Mouse (Mus musculus) liver, embryonic 15.5 days (tissue): ENCODE data around the gene Tex22. TPM values are rescaled to one million over a fixed set of nuclear protein-coding genes. Genes with fewer than 3 reads are reported as not detected.

Experiments used
- ATAC-seq: fragments of 200-750 bp; cut with Nextera tagmentation; 2 replicates; pipeline ENCODE4 v1.8.0; 2017; ENCODE audit warnings: moderate number of reproducible peaks, mild to moderate bottlenecking, moderate library complexity; ENCODE audit not compliant: insufficient read depth
- H3K27ac ChIP-seq: fragments of 300-500 bp; sonication (generic); replicated peaks from 2 replicates; pipeline ENCODE4 v1.5.1; 2015; ENCODE audit warnings: mild to moderate bottlenecking, inconsistent platforms
- H3K27me3 ChIP-seq: fragments of 300-500 bp; sonication (generic); 2 replicates; pipeline ENCODE4 v1.6.1; 2015; ENCODE audit warnings: mild to moderate bottlenecking, inconsistent platforms
- H3K36me3 ChIP-seq: fragments of 300-500 bp; sonication (generic); replicated peaks from 2 replicates; pipeline ENCODE4 v1.6.1; 2015; ENCODE audit warnings: moderate library complexity, mild to moderate bottlenecking, inconsistent platforms
- H3K4me1 ChIP-seq: fragments of 300-500 bp; sonication (generic); replicated peaks from 2 replicates; pipeline ENCODE4 v1.6.1; 2015; ENCODE audit warnings: inconsistent platforms
- H3K4me2 ChIP-seq: fragments of 300-500 bp; sonication (generic); 2 replicates; pipeline ENCODE4 v1.6.1; 2015; ENCODE audit warnings: moderate library complexity, mild to moderate bottlenecking, inconsistent platforms
- H3K4me3 ChIP-seq: fragments of 300-500 bp; sonication (generic); replicated peaks from 2 replicates; pipeline ENCODE4 v1.5.1; 2015; ENCODE audit warnings: mild to moderate bottlenecking, inconsistent platforms
- H3K9ac ChIP-seq: fragments of 300-500 bp; sonication (generic); 2 replicates; pipeline ENCODE4 v1.6.1; 2015; ENCODE audit warnings: moderate library complexity, mild to moderate bottlenecking, inconsistent platforms
- H3K9me3 ChIP-seq: fragments of 300-500 bp; sonication (generic); replicated peaks from 2 replicates; pipeline ENCODE4 v1.6.1; 2016; ENCODE audit warnings: inconsistent platforms
- WGBS: fragments of 180-500 bp; shearing (Covaris S2); methylation state at CpG from one replicate; pipeline ENCODE4 v1.1.7; 2015; ENCODE audit warnings: mixed read lengths; ENCODE audit not compliant: insufficient replicate concordance; 5-methylcytosine and 5-hydroxymethylcytosine counted together
- polyA plus RNA-seq: library from polyadenylated mRNA; unstranded; fragments of >200 nt; fragmentation: Nextera tagmentation; extraction: Ambion mirVana; gene quantifications from 2 replicates; pipeline ENCODE4 v1.2.1, GENCODE M21; 2015

The Tex22 gene
- not detected in 2 replicates for polyA plus RNA-seq

GRCm38 (mm10) chr12:113074329-113075062 is at the start of gene Tex22:
TSS of gene Tex22 (plus strand) at chr12:113074502.
- H3K4me1 ChIP-seq = peaks cover 31% of the 10 kb centered on the region
- H3K9ac ChIP-seq = peak within 1 kb of the TSS; percentile 54
- peaks cover 18% of the 10 kb centered on the region for H3K36me3 ChIP-seq
- peak within 1 kb of the TSS; percentile 81 for H3K27ac ChIP-seq
- H3K4me2 ChIP-seq = peak within 1 kb of the TSS; percentile 93
- H3K4me3 ChIP-seq = peak within 1 kb of the TSS; percentile 60
- H3K27me3 ChIP-seq = 0 out of 2 replicates have a peak, but pooled peaks cover 5% of the 10 kb centered on the region
- no peaks in the 10 kb centered on the region for H3K9me3 ChIP-seq
- WGBS = 3% methylated on average over 32 of the region's 32 CpGs
- peak; percentile 72 for ATAC-seq

- ATAC-seq = no peak
- Histone ChIP-seq H3K4me3 (no peak overlapping the region), H3K9me3 (no peaks in the 10 kb centered on the region), H3K27me3 (no peaks in the 10 kb centered on the region), H3K36me3 (peaks cover 35% of the 10 kb centered on the region), H3K27ac (no peak overlapping the region), H3K4me1 (peaks cover 44% of the 10 kb centered on the region), H3K9ac (no peak overlapping the region), H3K4me2 (no peak overlapping the region)
- WGBS = 92% methylated on average over 1 of the region's 1 CpGs
Measured at GRCm38 (mm10) chr12:113026557-113026956, 47.7 kb upstream of the Tex22 start.

GRCm38 (mm10) chr12:113027495-113027894 is 46.8 kb upstream of the Tex22 start:
- 80% methylated on average over 2 of the region's 2 CpGs for WGBS
- no peak for ATAC-seq
- H3K27me3 ChIP-seq = no peaks in the 10 kb centered on the region
- peaks cover 53% of the 10 kb centered on the region for H3K4me1 ChIP-seq
- H3K4me3 ChIP-seq = no peak overlapping the region
- no peaks in the 10 kb centered on the region for H3K9me3 ChIP-seq
- H3K4me2 ChIP-seq = no peak overlapping the region
- peaks cover 30% of the 10 kb centered on the region for H3K36me3 ChIP-seq
- H3K27ac ChIP-seq = no peak overlapping the region
- no peak overlapping the region for H3K9ac ChIP-seq

- H3K27me3 ChIP-seq = no peaks in the 10 kb centered on the region
- H3K4me3 ChIP-seq = no peak overlapping the region
- no peak for ATAC-seq
- WGBS = 81% methylated on average over 5 of the region's 5 CpGs
- no peak overlapping the region for H3K9ac ChIP-seq
- peaks cover 55% of the 10 kb centered on the region for H3K4me1 ChIP-seq
- no peak overlapping the region for H3K4me2 ChIP-seq
- H3K36me3 ChIP-seq = peaks cover 32% of the 10 kb centered on the region
- H3K9me3 ChIP-seq = no peaks in the 10 kb centered on the region
- no peak overlapping the region for H3K27ac ChIP-seq
Measured at GRCm38 (mm10) chr12:113028067-113028466, 46.2 kb upstream of the Tex22 start.

GRCm38 (mm10) chr12:113028898-113029297 is 45.4 kb upstream of the Tex22 start:
- peaks cover 25% of the 10 kb centered on the region for H3K36me3 ChIP-seq
- no peak overlapping the region for H3K4me3 ChIP-seq
- WGBS = 81% methylated on average over 9 of the region's 9 CpGs
- no peaks in the 10 kb centered on the region for H3K27me3 ChIP-seq
- no peak for ATAC-seq
- H3K4me2 ChIP-seq = no peak overlapping the region
- no peak overlapping the region; the same call in 1 of the 2 replicates for H3K9ac ChIP-seq
- no peaks in the 10 kb centered on the region for H3K9me3 ChIP-seq
- H3K4me1 ChIP-seq = peaks cover 62% of the 10 kb centered on the region
- 0 out of 2 replicates have a peak overlapping the region, but pooled peaks have one; percentile 14 for H3K27ac ChIP-seq

GRCm38 (mm10) chr12:113030046-113030445 is 44.3 kb upstream of the Tex22 start:
- ATAC-seq = no peak
- H3K4me1 ChIP-seq = peaks cover 73% of the 10 kb centered on the region

GRCm38 (mm10) chr12:113030993-113031392 is 43.3 kb upstream of the Tex22 start:
- Histone ChIP-seq H3K4me1 (peaks cover 81% of the 10 kb centered on the region), H3K36me3 (peaks cover 17% of the 10 kb centered on the region), H3K4me3 (peak overlapping the region; percentile 12; the same call in 1 of the 2 replicates), H3K4me2 (peak overlapping the region; percentile 61), H3K27ac (peak overlapping the region; percentile 89), H3K9me3 (no peaks in the 10 kb centered on the region), H3K27me3 (no peaks in the 10 kb centered on the region), H3K9ac (peak overlapping the region; percentile 43; the same call in 1 of the 2 replicates)
- ATAC-seq = peak; percentile 93
- WGBS = 23% methylated on average over 9 of the region's 9 CpGs

More at GRCm38 (mm10) chr12:113030046-113030445, 44.3 kb upstream of the Tex22 start:
- 0 out of 2 replicates have a peak overlapping the region, but pooled peaks have one; percentile 8 for H3K9ac ChIP-seq
- no peak overlapping the region for H3K4me3 ChIP-seq
- H3K27ac ChIP-seq = peak overlapping the region; percentile 89
- peaks cover 23% of the 10 kb centered on the region for H3K36me3 ChIP-seq
- H3K9me3 ChIP-seq = no peaks in the 10 kb centered on the region
- H3K27me3 ChIP-seq = no peaks in the 10 kb centered on the region
- no peak overlapping the region for H3K4me2 ChIP-seq
- 61% methylated on average over 4 of the region's 4 CpGs for WGBS

GRCm38 (mm10) chr12:113031441-113031840 is 42.9 kb upstream of the Tex22 start:
- Histone ChIP-seq H3K4me3 (0 out of 2 replicates have a peak overlapping the region, but pooled peaks have one; percentile 12), H3K9ac (peak overlapping the region; percentile 43; the same call in 1 of the 2 replicates), H3K27ac (peak overlapping the region; percentile 89), H3K27me3 (no peaks in the 10 kb centered on the region), H3K4me2 (peak overlapping the region; percentile 61), H3K9me3 (no peaks in the 10 kb centered on the region), H3K36me3 (peaks cover 15% of the 10 kb centered on the region), H3K4me1 (peaks cover 83% of the 10 kb centered on the region)
- WGBS = 40% methylated on average over 6 of the region's 6 CpGs
- peak; percentile 60 for ATAC-seq

- no peaks in the 10 kb centered on the region for H3K27me3 ChIP-seq
- H3K4me1 ChIP-seq = peaks cover 87% of the 10 kb centered on the region
- H3K9me3 ChIP-seq = no peaks in the 10 kb centered on the region
- peaks cover 10% of the 10 kb centered on the region for H3K36me3 ChIP-seq
- peak overlapping the region; percentile 89 for H3K27ac ChIP-seq
- ATAC-seq = no peak
- H3K4me3 ChIP-seq = no peak overlapping the region
- no peak overlapping the region; the same call in 1 of the 2 replicates for H3K4me2 ChIP-seq
- H3K9ac ChIP-seq = no peak overlapping the region
- 79% methylated on average over 11 of the region's 11 CpGs for WGBS
Measured at GRCm38 (mm10) chr12:113032296-113033250, 41.7 kb upstream of the Tex22 start.

GRCm38 (mm10) chr12:113035093-113035492 is 39.2 kb upstream of the Tex22 start:
- Histone ChIP-seq H3K4me3 (no peak overlapping the region), H3K4me2 (no peak overlapping the region), H3K9me3 (no peaks in the 10 kb centered on the region), H3K36me3 (0 out of 2 replicates have a peak, but pooled peaks cover 2% of the 10 kb centered on the region), H3K27ac (peak overlapping the region; percentile 54; the same call in 1 of the 2 replicates), H3K4me1 (peaks cover 72% of the 10 kb centered on the region), H3K27me3 (no peaks in the 10 kb centered on the region), H3K9ac (no peak overlapping the region)
- no peak for ATAC-seq
- WGBS = 32% methylated on average over 2 of the region's 2 CpGs
